Mouse (Mus musculus) liver, embryonic 13.5 days (tissue): ENCODE results near the gene Fam8a1. TPM values are rescaled to one million over a fixed set of nuclear protein-coding genes. Genes with fewer than 3 reads are reported as not detected.

Experiments
- ATAC-seq: fragments of 200-750 bp; cut with Nextera tagmentation; 2 replicates; pipeline ENCODE4 v1.8.0; 2017; ENCODE audit warnings: low read depth, mild to moderate bottlenecking, moderate number of reproducible peaks, moderate library complexity
- DNase-seq: peaks from one replicate; pipeline ENCODE4 v3.0.0; 2022
- H3K27ac ChIP-seq: fragments of 300-500 bp; sonication (generic); 2 replicates; pipeline ENCODE4 v1.5.1; 2015; ENCODE audit warnings: moderate library complexity, mild to moderate bottlenecking, inconsistent platforms
- H3K27me3 ChIP-seq: fragments of 300-500 bp; sonication (generic); 2 replicates; pipeline ENCODE4 v1.6.1; 2015; ENCODE audit warnings: mild to moderate bottlenecking, inconsistent platforms
- H3K36me3 ChIP-seq: fragments of 300-500 bp; sonication (generic); 2 replicates; pipeline ENCODE4 v1.6.1; 2015; ENCODE audit warnings: mild to moderate bottlenecking, inconsistent platforms
- H3K4me1 ChIP-seq: fragments of 300-500 bp; sonication (generic); replicated peaks from 2 replicates; pipeline ENCODE4 v1.6.1; 2015; ENCODE audit warnings: inconsistent platforms
- H3K4me2 ChIP-seq: fragments of 300-500 bp; sonication (generic); 2 replicates; pipeline ENCODE4 v1.6.1; 2015; ENCODE audit warnings: inconsistent platforms, mild to moderate bottlenecking, moderate library complexity
- H3K4me3 ChIP-seq: fragments of 300-500 bp; sonication (generic); replicated peaks from 2 replicates; pipeline ENCODE4 v1.5.1; 2015; ENCODE audit warnings: mild to moderate bottlenecking, inconsistent platforms
- H3K9ac ChIP-seq: fragments of 300-500 bp; sonication (generic); 2 replicates; pipeline ENCODE4 v1.6.1; 2015; ENCODE audit warnings: mild to moderate bottlenecking, inconsistent platforms
- H3K9me3 ChIP-seq: fragments of 300-500 bp; sonication (generic); replicated peaks from 2 replicates; pipeline ENCODE4 v1.6.1; 2016; ENCODE audit warnings: inconsistent platforms
- WGBS: fragments of 180-500 bp; shearing (Covaris S2); methylation state at CpG from one replicate; pipeline ENCODE4 v1.1.7; 2015; ENCODE audit not compliant: insufficient replicate concordance; 5-methylcytosine and 5-hydroxymethylcytosine counted together
- polyA plus RNA-seq: library from polyadenylated mRNA; unstranded; fragments of >200 nt; fragmentation: Nextera tagmentation; extraction: Ambion mirVana; gene quantifications from 2 replicates; pipeline ENCODE4 v1.2.1, GENCODE M21; 2015

Gene Fam8a1
- polyA plus RNA-seq, 1 experiment from 2014 or later, result 3.0 TPM

GRCm38 (mm10) chr13:46677721-46678120, 8.4 kb downstream of the Fam8a1 start:
- no peaks in the 10 kb centered on the region for H3K27me3 ChIP-seq
- WGBS, result 72% methylated on average over 4 of the region's 4 CpGs
- H3K4me2 ChIP-seq, result no peak overlapping the region
- ATAC-seq (no peak), DNase-seq (no peak)
- H3K4me1 ChIP-seq, result no peaks in the 10 kb centered on the region
- H3K9me3 ChIP-seq, result no peaks in the 10 kb centered on the region
- H3K36me3 ChIP-seq, result peaks cover 62% of the 10 kb centered on the region
- no peak overlapping the region for H3K27ac ChIP-seq
- H3K9ac ChIP-seq, result no peak overlapping the region
- no peak overlapping the region for H3K4me3 ChIP-seq

DNA sequence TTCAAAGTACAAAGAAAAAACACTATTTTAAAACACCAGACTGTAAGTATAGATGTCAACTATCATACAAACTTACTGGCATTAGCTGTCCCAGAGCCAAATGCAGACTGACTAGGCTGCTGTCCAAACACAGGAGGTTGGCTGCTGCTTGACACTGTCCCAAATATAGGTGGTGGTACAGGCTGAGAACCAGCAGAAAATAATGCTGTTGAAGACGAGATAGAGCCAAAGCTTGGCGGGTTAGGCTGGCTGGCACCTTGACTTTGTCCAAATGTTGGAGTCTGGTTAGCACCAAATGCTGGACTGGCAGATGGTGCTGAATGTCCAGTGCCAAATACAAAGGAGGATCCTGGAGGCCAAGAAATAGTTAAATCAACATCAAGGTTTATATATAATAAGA, 13.6 kb downstream of the Fam8a1 start:
- H3K27ac ChIP-seq, result no peak overlapping the region
- no peak overlapping the region for H3K9ac ChIP-seq
- 81% methylated on average over 2 of the region's 2 CpGs for WGBS
- no peak overlapping the region for H3K4me3 ChIP-seq
- H3K4me2 ChIP-seq, result no peak overlapping the region
- H3K4me1 ChIP-seq, result no peaks in the 10 kb centered on the region
- H3K9me3 ChIP-seq, result no peaks in the 10 kb centered on the region
- H3K36me3 ChIP-seq, result peaks cover 76% of the 10 kb centered on the region
- ATAC-seq, result no peak
- no peaks in the 10 kb centered on the region for H3K27me3 ChIP-seq
- DNase-seq, result no peak

DNA sequence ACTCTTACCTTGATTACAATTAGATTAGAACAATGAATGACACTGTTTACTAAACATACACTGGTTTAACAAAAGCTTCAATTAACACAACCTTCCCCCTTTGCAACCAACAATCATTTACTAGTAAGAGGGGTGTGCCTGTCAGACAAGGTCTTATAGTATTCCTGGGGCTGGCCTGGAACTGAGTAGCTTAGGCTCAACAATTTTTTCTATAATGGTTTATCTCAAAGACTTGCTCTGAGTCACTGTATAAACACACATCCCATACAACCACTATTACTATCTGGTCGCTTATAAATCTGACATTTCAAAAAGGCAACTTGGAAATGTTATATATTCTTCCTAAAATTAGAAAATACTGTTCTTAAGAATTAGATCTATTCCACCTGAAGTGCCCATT, 14.0 kb downstream of the Fam8a1 start:
- peaks cover 75% of the 10 kb centered on the region for H3K36me3 ChIP-seq
- DNase-seq, result no peak
- H3K4me2 ChIP-seq, result no peak overlapping the region
- H3K4me3 ChIP-seq, result no peak overlapping the region
- H3K27me3 ChIP-seq, result no peaks in the 10 kb centered on the region
- H3K9me3 ChIP-seq, result no peaks in the 10 kb centered on the region
- H3K4me1 ChIP-seq, result no peaks in the 10 kb centered on the region
- no peak for ATAC-seq
- no peak overlapping the region for H3K27ac ChIP-seq
- H3K9ac ChIP-seq, result no peak overlapping the region
- WGBS, result 89% methylated on average over 1 of the region's 1 CpGs

GRCm38 (mm10) chr13:46690559-46691241, 21.4 kb downstream of the Fam8a1 start:
- H3K36me3 ChIP-seq, result peaks cover 83% of the 10 kb centered on the region

DNA sequence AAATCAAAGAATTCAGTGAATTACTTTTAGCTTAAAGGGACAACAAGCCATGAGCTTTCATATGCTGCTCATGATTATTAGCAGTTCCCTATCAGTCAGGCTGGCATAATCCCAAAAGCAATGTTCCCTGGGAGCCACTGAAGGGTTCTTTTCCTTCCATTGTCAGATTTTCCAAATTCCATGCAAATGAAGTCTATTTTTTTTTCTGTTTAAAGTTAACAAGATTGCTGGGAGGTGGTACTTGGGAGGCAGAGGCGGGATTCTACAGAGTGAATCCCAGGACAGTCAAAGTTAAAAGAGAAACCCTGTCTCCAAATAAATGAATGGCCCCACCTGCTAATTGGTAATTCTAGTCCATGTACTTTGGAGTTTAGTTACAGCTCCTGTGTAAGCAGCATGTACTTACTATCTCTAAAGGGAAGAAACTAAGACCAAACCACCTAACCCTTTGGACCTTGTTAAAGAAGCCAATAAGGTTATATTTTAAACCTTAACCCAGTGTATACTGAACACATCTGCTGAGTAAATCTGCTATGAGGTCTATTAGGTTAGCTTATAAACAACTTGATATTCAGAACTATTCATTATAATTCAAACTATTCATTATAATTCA, 26.1 kb downstream of the Fam8a1 start:
- Histone ChIP-seq H3K27ac (no peak overlapping the region), H3K36me3 (peaks cover 70% of the 10 kb centered on the region), H3K9ac (no peak overlapping the region), H3K4me2 (no peak overlapping the region), H3K4me1 (peaks cover 9% of the 10 kb centered on the region; the same call in 1 of the 2 replicates), H3K27me3 (no peaks in the 10 kb centered on the region), H3K4me3 (no peak overlapping the region), H3K9me3 (no peaks in the 10 kb centered on the region)
- WGBS, result 94% methylated on average over 1 of the region's 1 CpGs
- ATAC-seq (no peak), DNase-seq (no peak)

More at GRCm38 (mm10) chr13:46690559-46691241, 21.4 kb downstream of the Fam8a1 start:
- H3K27ac ChIP-seq, result no peak overlapping the region
- 68% methylated on average over 4 of the region's 4 CpGs for WGBS
- H3K27me3 ChIP-seq, result no peaks in the 10 kb centered on the region
- no peak for ATAC-seq
- peaks cover 9% of the 10 kb centered on the region; the same call in 1 of the 2 replicates for H3K4me1 ChIP-seq
- DNase-seq, result no peak
- no peaks in the 10 kb centered on the region for H3K9me3 ChIP-seq
- H3K4me2 ChIP-seq, result no peak overlapping the region
- no peak overlapping the region for H3K9ac ChIP-seq
- H3K4me3 ChIP-seq, result no peak overlapping the region

DNA sequence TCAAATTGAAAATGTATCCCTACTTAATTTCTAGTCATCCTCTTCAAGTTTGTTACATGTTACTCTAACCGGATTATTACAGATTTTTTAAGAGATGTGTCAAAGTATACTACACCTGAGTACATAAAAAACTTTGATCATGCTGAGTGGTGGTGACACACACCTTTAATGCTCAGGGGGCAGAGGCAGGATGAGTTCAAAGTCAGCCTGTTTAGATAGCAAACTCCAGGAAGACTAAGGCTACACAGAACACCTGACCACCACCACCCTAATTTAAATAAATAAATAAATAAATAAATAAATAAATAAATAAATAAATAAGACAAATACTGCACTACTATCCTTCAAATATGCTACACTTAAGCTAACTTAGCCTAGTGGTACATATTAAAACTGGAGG, 26.6 kb downstream of the Fam8a1 start:
- H3K9ac ChIP-seq, result no peak overlapping the region
- H3K36me3 ChIP-seq, result peaks cover 67% of the 10 kb centered on the region
- H3K4me2 ChIP-seq, result no peak overlapping the region
- ATAC-seq (no peak), DNase-seq (no peak)
- H3K27ac ChIP-seq, result no peak overlapping the region
- no peaks in the 10 kb centered on the region for H3K27me3 ChIP-seq
- H3K9me3 ChIP-seq, result no peaks in the 10 kb centered on the region
- WGBS, result 84% methylated on average over 1 of the region's 1 CpGs
- peaks cover 4% of the 10 kb centered on the region; the same call in 1 of the 2 replicates for H3K4me1 ChIP-seq
- no peak overlapping the region for H3K4me3 ChIP-seq

DNA sequence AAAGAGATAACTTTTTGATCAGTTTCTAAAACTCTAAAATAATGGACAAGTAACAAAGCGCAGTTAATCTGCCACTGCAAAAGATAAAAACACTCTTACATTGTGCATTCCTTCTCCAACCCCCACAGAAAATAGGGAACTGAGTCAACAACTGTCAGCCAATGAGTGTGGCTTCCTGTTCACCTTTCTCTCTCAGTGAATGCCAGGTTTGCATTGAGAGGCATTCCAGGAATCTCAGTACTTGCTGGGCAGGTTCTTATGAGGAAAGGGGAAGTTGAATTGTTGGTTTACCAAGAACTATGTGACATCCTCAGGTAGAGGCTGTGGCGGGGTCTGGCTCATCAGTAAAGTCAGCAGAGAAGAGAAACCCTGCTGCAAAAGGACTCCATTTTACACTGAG, 27.5 kb downstream of the Fam8a1 start:
- ATAC-seq (no peak), DNase-seq (no peak)
- Histone ChIP-seq H3K27me3 (no peaks in the 10 kb centered on the region), H3K9ac (no peak overlapping the region), H3K36me3 (peaks cover 68% of the 10 kb centered on the region), H3K27ac (no peak overlapping the region), H3K4me2 (no peak overlapping the region), H3K9me3 (no peaks in the 10 kb centered on the region), H3K4me1 (no peaks in the 10 kb centered on the region), H3K4me3 (no peak overlapping the region)
- WGBS, result 69% methylated on average over 2 of the region's 2 CpGs

DNA sequence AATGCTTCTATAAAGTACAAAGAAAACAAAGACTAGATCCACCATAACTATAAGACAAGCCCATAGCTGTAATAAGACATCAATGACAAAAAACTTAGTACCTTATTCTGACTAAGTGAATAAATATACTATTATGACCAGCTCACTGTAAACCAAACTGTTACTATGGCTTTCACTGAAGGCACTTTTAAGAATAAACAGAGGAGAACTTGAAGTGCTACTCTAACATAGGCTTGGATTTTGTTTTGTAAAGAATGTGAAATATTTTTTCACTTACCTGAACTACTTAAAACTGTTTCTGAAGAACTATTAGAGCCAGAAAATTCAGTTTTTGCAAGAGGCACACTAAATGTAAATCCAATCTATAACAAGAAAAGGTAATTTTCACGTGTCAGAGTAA, 30.1 kb downstream of the Fam8a1 start:
- 89% methylated on average over 1 of the region's 1 CpGs for WGBS
- H3K27ac ChIP-seq, result no peak overlapping the region
- H3K4me2 ChIP-seq, result no peak overlapping the region
- H3K4me3 ChIP-seq, result no peak overlapping the region
- ATAC-seq, result no peak
- H3K9me3 ChIP-seq, result no peaks in the 10 kb centered on the region
- H3K4me1 ChIP-seq, result no peaks in the 10 kb centered on the region
- DNase-seq, result no peak
- no peaks in the 10 kb centered on the region for H3K27me3 ChIP-seq
- H3K36me3 ChIP-seq, result peaks cover 70% of the 10 kb centered on the region
- no peak overlapping the region for H3K9ac ChIP-seq

GRCm38 (mm10) chr13:46701486-46701885, 32.2 kb downstream of the Fam8a1 start:
- no peaks in the 10 kb centered on the region for H3K9me3 ChIP-seq
- no peaks in the 10 kb centered on the region for H3K27me3 ChIP-seq
- no peak overlapping the region for H3K27ac ChIP-seq
- H3K4me2 ChIP-seq, result no peak overlapping the region
- ATAC-seq (no peak), DNase-seq (no peak)
- 76% methylated on average over 2 of the region's 2 CpGs for WGBS
- H3K4me3 ChIP-seq, result no peak overlapping the region
- peaks cover 65% of the 10 kb centered on the region for H3K36me3 ChIP-seq
- no peak overlapping the region for H3K9ac ChIP-seq
- H3K4me1 ChIP-seq, result no peaks in the 10 kb centered on the region

- no peak for DNase-seq
- 75% methylated on average over 5 of the region's 5 CpGs for WGBS
These were observed 33.8 kb downstream of the Fam8a1 start for GRCm38 (mm10) chr13:46703138-46703537.

GRCm38 (mm10) chr13:46713486-46713885, 44.2 kb downstream of the Fam8a1 start:
- no peaks in the 10 kb centered on the region for H3K9me3 ChIP-seq
- DNase-seq (no peak), ATAC-seq (no peak)
- WGBS, result 90% methylated on average over 5 of the region's 5 CpGs
- H3K4me2 ChIP-seq, result no peak overlapping the region
- H3K27me3 ChIP-seq, result no peaks in the 10 kb centered on the region
- H3K36me3 ChIP-seq, result peaks cover 70% of the 10 kb centered on the region
- no peak overlapping the region for H3K27ac ChIP-seq
- peaks cover 25% of the 10 kb centered on the region for H3K4me1 ChIP-seq
- no peak overlapping the region for H3K4me3 ChIP-seq
- no peak overlapping the region for H3K9ac ChIP-seq

More at GRCm38 (mm10) chr13:46703138-46703537, 33.8 kb downstream of the Fam8a1 start:
- no peaks in the 10 kb centered on the region for H3K27me3 ChIP-seq
- H3K4me2 ChIP-seq, result no peak overlapping the region
- H3K9ac ChIP-seq, result no peak overlapping the region
- H3K36me3 ChIP-seq, result peaks cover 66% of the 10 kb centered on the region
- H3K4me3 ChIP-seq, result no peak overlapping the region
- H3K9me3 ChIP-seq, result no peaks in the 10 kb centered on the region
- H3K27ac ChIP-seq, result no peak overlapping the region
- no peak for ATAC-seq
- no peaks in the 10 kb centered on the region for H3K4me1 ChIP-seq
